Mouse (Mus musculus): Measurements from ENCODE around the gene Smok3b.

The Smok3b gene

DNA sequence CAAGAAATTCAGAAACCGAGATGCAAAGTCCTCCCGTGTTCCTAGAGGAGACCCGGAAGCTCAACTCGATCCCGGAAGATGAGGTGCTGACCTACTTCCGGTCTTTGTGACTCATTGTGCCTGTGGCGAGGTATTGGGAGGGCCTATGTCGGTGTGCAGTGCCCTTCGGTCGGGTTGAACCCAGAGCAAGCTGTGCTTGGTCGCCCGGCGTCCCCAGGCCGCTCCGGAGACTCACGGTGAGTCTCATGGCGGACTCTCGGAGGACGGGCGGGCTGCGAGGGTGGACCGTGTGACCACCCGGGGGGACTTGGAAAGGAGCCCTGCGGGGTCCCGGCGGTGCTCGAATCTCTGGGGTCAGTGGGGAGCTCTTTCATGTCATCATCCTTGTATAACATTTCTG, 63.8 kb downstream of the Smok3b start, which contains the start of gene Zkscan1:
Zkscan1 (plus strand) TSS at position 89 of the 400 bp plus-strand sequence.
- DNase-seq (ENCODE audit: low read depth, low spot score), result peak; percentile 98

DNA sequence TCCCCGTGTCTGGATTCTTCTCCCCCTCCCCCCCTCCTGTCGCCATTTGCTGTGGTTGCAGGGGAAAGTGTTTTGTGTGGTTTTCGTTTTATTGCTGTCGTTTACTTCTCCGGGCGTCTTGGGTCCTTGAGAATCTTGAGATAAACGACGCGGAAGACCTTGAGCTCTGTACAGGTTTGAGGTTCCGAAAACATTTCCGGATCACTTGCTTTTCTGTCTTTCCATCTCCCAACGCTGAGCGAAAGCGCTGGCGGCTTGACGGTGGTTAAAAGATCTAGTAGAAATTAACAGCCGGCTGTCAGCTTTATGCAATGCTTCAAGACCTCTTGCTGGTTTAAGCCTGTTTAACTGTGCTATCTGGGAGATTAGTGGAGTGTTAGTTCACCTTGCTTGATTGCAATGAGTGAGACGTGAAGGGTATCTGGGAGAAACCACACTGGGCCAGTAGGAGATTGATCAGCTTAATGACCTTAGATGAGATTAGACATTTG, 64.2 kb downstream of the Smok3b start:
- peak; percentile 49 for DNase-seq (ENCODE audit: low read depth, low spot score)

DNA sequence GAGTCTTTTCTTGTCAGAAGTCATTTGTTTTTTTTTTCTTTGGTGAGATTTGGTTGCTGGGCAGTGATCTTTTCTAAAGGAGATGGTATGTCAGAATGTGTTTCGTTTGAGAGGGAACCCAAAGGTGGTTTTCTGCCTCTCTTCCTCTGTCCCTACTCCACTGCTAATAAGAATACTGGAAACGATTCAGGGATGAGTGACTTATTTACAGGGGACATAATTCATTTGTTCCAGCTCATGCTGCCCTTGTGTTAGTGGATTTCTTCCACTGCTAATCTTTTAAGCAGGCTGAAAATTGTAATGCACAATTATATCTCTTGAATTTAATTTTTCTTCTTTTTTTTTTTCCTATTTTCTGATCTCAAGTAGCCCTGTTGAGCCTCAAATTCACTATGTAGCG, 65.6 kb downstream of the Smok3b start:
- DNase-seq (ENCODE audit: low read depth, low spot score), result no peak

DNA sequence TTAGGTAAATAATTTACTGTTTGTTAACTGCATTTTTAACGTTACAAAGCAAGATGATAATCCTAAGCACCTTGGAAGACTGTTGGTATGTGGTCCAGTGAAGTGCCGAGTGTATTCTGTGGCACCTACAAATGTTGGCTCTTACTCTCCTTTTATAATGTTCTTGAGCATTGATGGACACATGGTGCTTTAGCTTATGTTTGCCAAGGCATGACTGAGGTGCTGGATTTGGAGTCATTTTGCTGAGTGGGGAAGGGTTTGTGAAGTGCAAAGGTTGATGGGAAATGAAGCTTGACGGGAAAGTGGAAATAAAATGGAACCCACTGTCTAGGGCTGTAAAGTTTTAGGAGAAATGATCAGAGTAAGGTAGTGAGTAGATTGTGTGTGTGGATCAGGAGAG, 67.1 kb downstream of the Smok3b start:
- DNase-seq (ENCODE audit: low read depth, low spot score), result no peak

DNA sequence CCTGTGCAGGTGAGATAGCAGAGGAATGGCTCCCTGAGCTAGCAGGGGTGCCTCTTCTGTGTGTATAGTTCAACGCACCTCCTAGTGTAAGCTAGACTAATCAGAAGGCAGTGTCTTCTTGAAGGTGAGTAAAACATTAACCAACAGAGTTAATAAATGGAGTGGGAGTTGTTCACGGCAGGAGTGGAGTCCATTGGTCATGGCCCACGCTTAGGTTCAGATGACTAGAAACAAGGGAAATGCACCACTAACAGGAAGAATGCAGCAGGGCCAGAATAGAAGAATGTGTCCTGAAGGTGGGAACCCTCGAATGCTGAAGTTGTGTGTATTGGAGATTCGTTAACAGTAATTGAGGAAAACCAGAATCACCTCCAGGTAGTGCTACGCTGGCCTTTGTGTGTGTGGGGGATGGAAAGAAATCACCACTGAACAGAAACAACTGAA, 67.9 kb downstream of the Smok3b start:
- no peak for DNase-seq (ENCODE audit: low read depth, low spot score)

DNA sequence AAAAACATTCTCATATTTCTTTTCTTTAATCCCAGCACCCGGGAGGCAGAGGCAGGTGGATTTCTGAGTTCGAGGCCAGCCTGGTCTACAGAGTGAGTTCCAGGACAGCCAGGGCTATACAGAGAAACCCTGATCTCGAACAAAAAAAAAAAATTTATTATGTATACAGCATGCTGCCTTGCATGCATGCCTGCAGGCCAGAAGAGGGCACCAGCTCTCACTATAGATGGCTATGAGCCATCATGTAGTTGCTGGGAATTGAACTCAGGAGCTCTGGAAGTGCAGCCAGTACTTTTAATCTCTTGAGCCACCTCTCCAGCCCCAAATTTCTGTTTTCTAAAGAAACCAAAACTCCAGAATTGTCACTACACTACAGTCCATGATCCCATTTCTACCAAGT, 69.0 kb downstream of the Smok3b start:
- peak; percentile 42 for DNase-seq (ENCODE audit: low read depth, low spot score)

DNA sequence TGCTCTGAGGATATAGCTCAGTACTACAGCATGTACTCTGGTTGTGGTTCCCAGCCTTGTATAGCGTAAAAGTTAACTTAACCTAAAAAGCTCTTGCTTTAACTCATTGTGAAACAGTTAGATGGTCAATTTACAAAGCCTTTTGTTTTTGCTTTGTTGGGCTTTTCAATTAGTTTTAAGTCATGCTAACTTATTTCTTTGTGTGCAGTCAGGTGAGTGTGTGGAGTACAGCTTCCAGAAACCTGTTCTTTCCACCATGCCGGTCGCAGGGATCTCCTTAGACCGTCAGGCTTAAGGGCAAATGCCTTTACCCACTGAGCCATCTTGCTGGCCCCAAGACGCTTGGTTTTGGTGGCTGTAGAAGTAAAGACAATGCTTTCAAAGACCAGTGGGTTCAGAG, 69.5 kb downstream of the Smok3b start:
- DNase-seq (ENCODE audit: low read depth, low spot score), result no peak

DNA sequence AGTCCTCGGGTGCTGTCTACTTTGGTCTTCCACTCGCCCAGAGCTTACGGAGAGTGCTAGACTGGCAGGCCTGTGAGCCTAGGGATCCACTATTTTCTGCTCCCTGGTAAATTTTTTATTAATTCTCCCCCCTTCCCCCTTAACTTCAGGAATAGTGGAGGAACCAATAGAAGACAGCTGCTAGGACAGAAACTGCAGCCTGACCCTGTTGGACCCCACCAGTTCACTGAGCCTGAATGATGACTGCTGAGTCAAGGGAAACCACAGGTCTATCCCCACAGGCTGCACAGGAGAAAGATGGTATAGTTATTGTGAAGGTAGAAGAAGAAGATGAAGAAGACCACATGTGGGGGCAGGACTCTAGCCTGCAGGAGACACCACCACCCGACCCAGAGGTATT, 71.5 kb downstream of the Smok3b start:
- no peak for DNase-seq (ENCODE audit: low read depth, low spot score)

DNA sequence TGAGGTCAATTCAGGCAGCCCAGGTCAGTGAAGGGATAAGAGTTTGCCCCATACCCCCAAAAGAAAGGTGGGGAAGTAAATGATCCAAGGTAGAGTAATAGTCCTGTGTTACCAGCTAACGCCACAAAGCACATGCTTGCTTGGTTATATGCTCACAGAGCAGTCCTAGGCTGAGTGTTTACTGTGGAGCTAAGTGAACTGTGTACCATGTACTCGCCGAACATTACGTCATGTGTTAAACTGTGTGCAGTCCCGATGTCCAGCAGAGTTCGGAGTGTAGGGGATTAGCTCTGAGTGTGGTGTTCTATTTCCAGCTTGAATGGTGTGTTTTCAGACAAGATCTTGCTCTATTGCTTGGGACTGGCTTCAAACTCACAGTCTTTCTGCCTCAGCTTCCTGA, 73.2 kb downstream of the Smok3b start:
- DNase-seq (ENCODE audit: low read depth, low spot score), result no peak
